Mouse (Mus musculus) liver, embryonic 13.5 days (tissue): ENCODE data around the gene Syndig1. TPM values are rescaled to one million over a fixed set of nuclear protein-coding genes. Genes with fewer than 3 reads are reported as not detected.

Experiments used
- ATAC-seq: fragments of 200-750 bp; cut with Nextera tagmentation; 2 replicates; pipeline ENCODE4 v1.8.0; 2017; ENCODE audit warnings: low read depth, mild to moderate bottlenecking, moderate number of reproducible peaks, moderate library complexity
- DNase-seq: peaks from one replicate; pipeline ENCODE4 v3.0.0; 2022
- H3K27ac ChIP-seq: fragments of 300-500 bp; sonication (generic); 2 replicates; pipeline ENCODE4 v1.5.1; 2015; ENCODE audit warnings: moderate library complexity, mild to moderate bottlenecking, inconsistent platforms
- H3K27me3 ChIP-seq: fragments of 300-500 bp; sonication (generic); 2 replicates; pipeline ENCODE4 v1.6.1; 2015; ENCODE audit warnings: mild to moderate bottlenecking, inconsistent platforms
- H3K36me3 ChIP-seq: fragments of 300-500 bp; sonication (generic); 2 replicates; pipeline ENCODE4 v1.6.1; 2015; ENCODE audit warnings: mild to moderate bottlenecking, inconsistent platforms
- H3K4me1 ChIP-seq: fragments of 300-500 bp; sonication (generic); replicated peaks from 2 replicates; pipeline ENCODE4 v1.6.1; 2015; ENCODE audit warnings: inconsistent platforms
- H3K4me2 ChIP-seq: fragments of 300-500 bp; sonication (generic); 2 replicates; pipeline ENCODE4 v1.6.1; 2015; ENCODE audit warnings: inconsistent platforms, mild to moderate bottlenecking, moderate library complexity
- H3K4me3 ChIP-seq: fragments of 300-500 bp; sonication (generic); replicated peaks from 2 replicates; pipeline ENCODE4 v1.5.1; 2015; ENCODE audit warnings: mild to moderate bottlenecking, inconsistent platforms
- H3K9ac ChIP-seq: fragments of 300-500 bp; sonication (generic); 2 replicates; pipeline ENCODE4 v1.6.1; 2015; ENCODE audit warnings: mild to moderate bottlenecking, inconsistent platforms
- H3K9me3 ChIP-seq: fragments of 300-500 bp; sonication (generic); replicated peaks from 2 replicates; pipeline ENCODE4 v1.6.1; 2016; ENCODE audit warnings: inconsistent platforms
- WGBS: fragments of 180-500 bp; shearing (Covaris S2); methylation state at CpG from one replicate; pipeline ENCODE4 v1.1.7; 2015; ENCODE audit not compliant: insufficient replicate concordance; 5-methylcytosine and 5-hydroxymethylcytosine counted together
- polyA plus RNA-seq: library from polyadenylated mRNA; unstranded; fragments of >200 nt; fragmentation: Nextera tagmentation; extraction: Ambion mirVana; gene quantifications from 2 replicates; pipeline ENCODE4 v1.2.1, GENCODE M21; 2015

The Syndig1 gene
- 0.38 and 0.50 TPM in 2 replicates for polyA plus RNA-seq

DNA sequence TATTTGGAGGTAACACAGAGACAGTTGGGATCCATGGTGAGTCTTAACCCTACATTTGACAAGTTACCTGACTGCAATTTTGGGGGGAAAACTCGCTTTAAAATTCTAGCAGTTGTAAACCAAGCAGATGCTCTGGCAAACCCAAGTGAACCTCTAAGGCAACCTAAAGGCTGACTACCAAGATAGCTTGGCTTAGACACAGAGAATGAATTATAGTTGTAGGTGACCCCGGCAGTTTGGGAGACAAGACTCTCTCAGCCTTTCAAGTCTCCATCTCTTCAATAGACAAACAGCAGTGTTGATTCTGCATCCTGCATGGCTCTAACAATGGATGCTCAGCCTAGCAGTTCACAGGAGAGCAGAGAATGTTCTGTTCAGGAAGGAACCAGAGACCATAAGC, at the start of gene Syndig1:
Syndig1 (plus strand) TSS at position 301 of the 400 bp plus-strand sequence.
- no peak for ATAC-seq
- H3K36me3 ChIP-seq, result no peaks in the 10 kb centered on the region
- peaks cover 43% of the 10 kb centered on the region for H3K27me3 ChIP-seq
- DNase-seq, result no peak
- H3K4me1 ChIP-seq, result no peaks in the 10 kb centered on the region
- H3K4me3 ChIP-seq, result peak within 1 kb of the TSS; percentile 27; the same call in 1 of the 2 replicates
- peak within 1 kb of the TSS; percentile 47 for H3K4me2 ChIP-seq
- WGBS, result 44% methylated on average over 2 of the region's 2 CpGs
- H3K27ac ChIP-seq, result no peak within 1 kb of the TSS
- H3K9me3 ChIP-seq, result no peaks in the 10 kb centered on the region
- no peak within 1 kb of the TSS for H3K9ac ChIP-seq

DNA sequence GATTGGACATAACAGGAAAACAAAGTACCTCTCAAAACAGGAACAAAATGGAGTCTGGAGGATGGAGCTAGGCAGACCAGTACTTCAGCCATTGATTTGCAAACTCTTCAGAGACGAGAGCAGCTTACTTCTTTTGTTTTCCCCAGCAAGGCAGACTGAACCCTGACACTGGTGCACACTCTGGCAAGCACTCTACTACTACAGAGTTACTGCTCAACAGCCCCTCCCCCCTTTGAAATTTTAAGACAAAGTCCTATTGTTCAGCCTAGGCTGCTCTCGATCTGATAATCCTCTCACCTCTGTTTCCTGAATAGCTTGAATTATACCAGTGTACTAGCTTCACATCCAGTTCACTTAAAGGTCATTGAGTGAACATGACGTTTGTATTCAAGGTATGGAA, 30.4 kb upstream of the Syndig1 start:
- DNase-seq (no peak), ATAC-seq (no peak)
- no peak overlapping the region for H3K4me2 ChIP-seq
- no peaks in the 10 kb centered on the region for H3K4me1 ChIP-seq
- no peak overlapping the region for H3K27ac ChIP-seq
- no peaks in the 10 kb centered on the region for H3K9me3 ChIP-seq
- H3K27me3 ChIP-seq, result no peaks in the 10 kb centered on the region
- WGBS, result 19% methylated on average over 3 of the region's 3 CpGs
- no peak overlapping the region for H3K4me3 ChIP-seq
- no peaks in the 10 kb centered on the region for H3K36me3 ChIP-seq
- no peak overlapping the region for H3K9ac ChIP-seq

DNA sequence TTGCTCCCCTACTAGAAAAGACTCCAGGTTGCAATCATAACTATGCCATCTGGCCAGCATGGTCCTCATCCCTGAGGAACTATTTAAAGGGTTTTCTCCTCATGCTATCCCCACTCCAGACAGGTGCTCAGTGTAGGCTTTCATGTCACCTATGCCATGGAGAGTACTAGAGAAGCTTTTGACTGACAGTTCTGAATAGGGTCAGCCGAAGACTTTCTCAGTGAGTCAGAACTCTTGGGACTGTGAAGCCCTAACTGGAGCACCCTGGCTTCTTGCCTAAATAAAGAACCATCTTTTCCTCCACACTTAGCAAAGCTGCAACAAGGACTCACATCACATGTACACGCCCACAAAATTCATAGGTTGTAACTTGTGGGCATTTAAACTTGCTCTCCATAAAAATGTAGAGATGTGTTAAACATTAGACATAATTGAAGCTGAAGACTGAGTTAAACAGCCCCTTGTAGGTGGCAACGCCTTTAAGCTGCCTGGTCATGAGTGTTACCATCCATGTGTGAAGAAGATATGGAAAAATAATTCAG, 24.3 kb upstream of the Syndig1 start:
- DNase-seq, result no peak
- no peaks in the 10 kb centered on the region for H3K9me3 ChIP-seq
- no peaks in the 10 kb centered on the region for H3K36me3 ChIP-seq
- no peak overlapping the region for H3K9ac ChIP-seq
- H3K27ac ChIP-seq, result no peak overlapping the region
- WGBS, result 51% methylated on average over 3 of the region's 3 CpGs
- no peaks in the 10 kb centered on the region for H3K4me1 ChIP-seq
- no peak overlapping the region for H3K4me2 ChIP-seq
- no peaks in the 10 kb centered on the region for H3K27me3 ChIP-seq
- no peak overlapping the region for H3K4me3 ChIP-seq
- ATAC-seq, result no peak

DNA sequence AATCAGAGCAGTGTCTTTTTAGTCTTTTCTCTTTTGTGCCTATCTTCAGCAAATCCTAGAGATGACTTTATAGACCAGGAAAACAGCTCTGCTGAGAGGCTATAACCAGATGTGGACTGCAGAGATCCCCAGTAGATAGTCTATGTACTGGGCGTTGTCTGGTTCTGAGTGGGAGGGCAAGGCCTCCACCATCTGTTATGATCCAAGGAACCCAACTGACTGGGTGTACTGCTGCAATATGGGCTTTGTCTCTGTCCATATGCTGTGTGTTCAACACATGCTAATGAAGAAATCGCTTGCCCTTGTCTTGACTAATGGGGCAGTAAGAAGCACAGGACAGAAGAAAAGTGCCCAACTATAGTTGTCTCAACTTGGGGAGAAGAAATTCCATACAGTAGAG, 23.8 kb upstream of the Syndig1 start:
- Histone ChIP-seq H3K9me3 (0 out of 2 replicates have a peak, but pooled peaks cover 2% of the 10 kb centered on the region), H3K4me3 (no peak overlapping the region), H3K27ac (no peak overlapping the region), H3K9ac (no peak overlapping the region), H3K36me3 (no peaks in the 10 kb centered on the region), H3K4me2 (no peak overlapping the region), H3K27me3 (no peaks in the 10 kb centered on the region), H3K4me1 (no peaks in the 10 kb centered on the region)
- ATAC-seq (no peak), DNase-seq (no peak)
- WGBS, result 54% methylated on average over 2 of the region's 2 CpGs

DNA sequence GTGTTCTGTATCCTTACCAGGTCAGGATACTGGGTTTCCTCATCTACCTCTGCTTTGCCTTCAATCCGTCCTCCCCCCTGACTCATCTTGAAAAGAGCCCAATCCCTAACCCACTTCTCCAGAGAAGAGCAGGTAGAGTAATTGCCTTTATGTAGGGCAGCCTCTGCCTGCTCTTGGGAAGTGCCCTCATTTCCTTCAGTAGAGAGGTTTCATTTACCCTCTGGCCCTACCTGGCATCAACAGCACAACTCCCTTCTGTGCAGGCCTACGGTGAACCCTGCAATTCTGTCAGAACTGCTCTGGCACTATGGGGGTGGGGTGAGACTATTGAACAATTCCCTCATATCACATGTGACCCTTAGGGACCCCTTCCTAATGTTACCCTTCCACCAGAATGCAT, 16.1 kb upstream of the Syndig1 start:
- ATAC-seq (no peak), DNase-seq (no peak)
- H3K4me2 ChIP-seq, result no peak overlapping the region
- H3K27ac ChIP-seq, result no peak overlapping the region
- no peaks in the 10 kb centered on the region for H3K36me3 ChIP-seq
- H3K4me3 ChIP-seq, result no peak overlapping the region
- 59% methylated on average over 2 of the region's 2 CpGs for WGBS
- H3K4me1 ChIP-seq, result no peaks in the 10 kb centered on the region
- 0 out of 2 replicates have a peak, but pooled peaks cover 2% of the 10 kb centered on the region for H3K9me3 ChIP-seq
- H3K27me3 ChIP-seq, result no peaks in the 10 kb centered on the region
- H3K9ac ChIP-seq, result no peak overlapping the region

DNA sequence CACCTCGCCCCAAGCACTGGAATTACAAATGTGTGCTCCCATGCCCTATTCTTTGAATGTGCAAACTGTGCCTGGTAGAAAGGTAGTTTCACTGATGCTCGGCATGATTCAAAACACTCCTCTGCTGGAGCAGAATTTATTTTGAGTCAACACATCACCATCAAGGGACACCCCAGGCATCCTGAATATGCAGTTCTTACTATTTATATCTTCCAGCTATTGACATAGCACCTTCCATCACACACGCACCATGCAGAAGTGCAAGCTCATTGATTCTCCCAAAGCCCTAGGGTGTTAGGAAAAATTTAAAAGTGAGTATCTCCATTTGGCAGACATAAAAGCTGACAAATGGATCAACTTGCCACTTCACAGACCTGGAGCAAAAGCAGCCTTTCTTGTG, 10.6 kb upstream of the Syndig1 start:
- H3K36me3 ChIP-seq, result no peaks in the 10 kb centered on the region

DNA sequence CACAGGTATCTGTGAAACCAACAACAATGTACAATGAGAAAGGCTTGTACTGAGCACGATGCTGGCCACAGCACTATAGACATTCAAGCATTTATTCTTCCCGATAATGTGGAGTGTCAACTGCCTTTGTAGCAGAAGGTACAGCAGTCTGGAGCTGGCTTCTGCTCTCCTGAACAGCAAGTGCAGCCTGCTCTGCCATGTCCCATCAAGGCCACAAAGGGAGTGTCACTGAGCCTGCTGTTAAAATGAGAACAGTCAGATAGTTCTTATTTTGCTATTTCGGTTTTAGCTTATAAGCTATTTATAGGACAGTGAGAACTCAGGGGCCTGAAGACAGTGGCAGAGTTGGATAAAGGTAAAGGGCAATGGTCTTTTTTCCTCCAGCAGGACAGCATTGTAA, 9.3 kb upstream of the Syndig1 start:
- H3K4me2 ChIP-seq, result no peak overlapping the region
- H3K4me3 ChIP-seq, result no peak overlapping the region
- ATAC-seq (no peak), DNase-seq (no peak)
- no peaks in the 10 kb centered on the region for H3K4me1 ChIP-seq
- no peak overlapping the region for H3K9ac ChIP-seq
- H3K27ac ChIP-seq, result no peak overlapping the region
- no peaks in the 10 kb centered on the region for H3K9me3 ChIP-seq
- WGBS, result 60% methylated on average over 3 of the region's 3 CpGs
- H3K36me3 ChIP-seq, result no peaks in the 10 kb centered on the region
- no peaks in the 10 kb centered on the region for H3K27me3 ChIP-seq

More for the DNA sequence above, 10.6 kb upstream of the Syndig1 start:
- DNase-seq (no peak), ATAC-seq (no peak)
- Histone ChIP-seq H3K27me3 (no peaks in the 10 kb centered on the region), H3K4me3 (no peak overlapping the region), H3K9ac (no peak overlapping the region), H3K4me2 (no peak overlapping the region), H3K9me3 (no peaks in the 10 kb centered on the region), H3K27ac (no peak overlapping the region), H3K4me1 (no peaks in the 10 kb centered on the region)
- WGBS, result 57% methylated on average over 3 of the region's 3 CpGs

DNA sequence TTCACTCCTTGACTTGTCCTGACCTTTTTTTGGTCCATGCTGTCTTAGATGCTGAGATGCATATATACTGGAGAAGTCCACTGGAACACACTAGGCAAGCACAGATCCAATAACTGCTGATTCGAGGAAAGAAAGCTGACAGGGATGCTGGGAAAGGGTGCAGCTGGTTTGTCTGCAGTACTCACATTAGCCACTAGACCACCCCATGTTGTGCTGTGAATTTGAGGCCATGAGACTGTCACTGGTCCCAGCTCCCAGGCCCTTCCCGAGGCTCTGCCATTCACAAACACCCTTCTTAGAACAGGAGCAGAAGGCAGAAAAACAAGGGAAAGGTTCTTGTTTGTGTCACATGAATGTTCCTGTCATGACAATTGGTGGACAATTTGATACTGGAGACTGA, 8.8 kb upstream of the Syndig1 start:
- H3K36me3 ChIP-seq, result no peaks in the 10 kb centered on the region
- H3K9me3 ChIP-seq, result no peaks in the 10 kb centered on the region
- no peak overlapping the region for H3K9ac ChIP-seq
- H3K27me3 ChIP-seq, result no peaks in the 10 kb centered on the region
- no peak overlapping the region for H3K27ac ChIP-seq
- H3K4me3 ChIP-seq, result no peak overlapping the region
- no peaks in the 10 kb centered on the region for H3K4me1 ChIP-seq
- H3K4me2 ChIP-seq, result no peak overlapping the region
- WGBS, result 25% methylated on average over 2 of the region's 2 CpGs
- ATAC-seq (no peak), DNase-seq (no peak)

DNA sequence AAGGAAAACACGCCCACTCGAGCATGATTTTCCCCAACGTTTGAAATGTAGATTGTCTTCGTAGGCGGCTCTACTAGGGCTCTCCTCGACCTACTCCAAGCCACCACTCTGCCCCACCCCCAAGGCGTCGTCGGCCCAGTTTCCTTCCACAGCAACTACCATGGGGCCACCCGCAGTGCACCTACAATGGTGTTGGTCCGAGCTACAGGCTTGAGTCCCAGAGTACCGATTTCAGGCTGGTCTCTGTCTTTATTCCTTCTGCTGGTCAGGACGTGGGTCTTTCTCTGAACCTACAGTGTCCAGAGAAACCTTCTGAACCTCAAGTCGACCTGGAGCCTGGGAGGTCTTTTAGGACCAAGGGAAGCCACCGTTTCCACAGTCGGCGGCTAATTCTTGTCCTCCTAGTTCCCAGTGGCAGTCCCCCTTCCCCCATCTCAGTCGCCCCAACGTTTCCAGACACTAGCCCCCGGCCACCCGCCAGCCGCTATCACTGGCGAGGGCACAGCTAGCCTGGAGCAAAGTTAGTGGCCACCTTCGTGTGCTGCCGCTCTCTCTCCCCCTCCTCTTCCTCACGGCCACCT, 1.0 kb downstream of the Syndig1 start:
- ATAC-seq (no peak), DNase-seq (no peak)
- H3K4me1 ChIP-seq, result no peaks in the 10 kb centered on the region
- 3% methylated on average over 26 of the region's 26 CpGs for WGBS
- H3K36me3 ChIP-seq, result no peaks in the 10 kb centered on the region
- H3K9ac ChIP-seq, result no peak overlapping the region
- H3K27me3 ChIP-seq, result peaks cover 43% of the 10 kb centered on the region
- peak overlapping the region; percentile 27 for H3K4me3 ChIP-seq
- no peaks in the 10 kb centered on the region for H3K9me3 ChIP-seq
- H3K27ac ChIP-seq, result no peak overlapping the region
- peak overlapping the region; percentile 47 for H3K4me2 ChIP-seq

DNA sequence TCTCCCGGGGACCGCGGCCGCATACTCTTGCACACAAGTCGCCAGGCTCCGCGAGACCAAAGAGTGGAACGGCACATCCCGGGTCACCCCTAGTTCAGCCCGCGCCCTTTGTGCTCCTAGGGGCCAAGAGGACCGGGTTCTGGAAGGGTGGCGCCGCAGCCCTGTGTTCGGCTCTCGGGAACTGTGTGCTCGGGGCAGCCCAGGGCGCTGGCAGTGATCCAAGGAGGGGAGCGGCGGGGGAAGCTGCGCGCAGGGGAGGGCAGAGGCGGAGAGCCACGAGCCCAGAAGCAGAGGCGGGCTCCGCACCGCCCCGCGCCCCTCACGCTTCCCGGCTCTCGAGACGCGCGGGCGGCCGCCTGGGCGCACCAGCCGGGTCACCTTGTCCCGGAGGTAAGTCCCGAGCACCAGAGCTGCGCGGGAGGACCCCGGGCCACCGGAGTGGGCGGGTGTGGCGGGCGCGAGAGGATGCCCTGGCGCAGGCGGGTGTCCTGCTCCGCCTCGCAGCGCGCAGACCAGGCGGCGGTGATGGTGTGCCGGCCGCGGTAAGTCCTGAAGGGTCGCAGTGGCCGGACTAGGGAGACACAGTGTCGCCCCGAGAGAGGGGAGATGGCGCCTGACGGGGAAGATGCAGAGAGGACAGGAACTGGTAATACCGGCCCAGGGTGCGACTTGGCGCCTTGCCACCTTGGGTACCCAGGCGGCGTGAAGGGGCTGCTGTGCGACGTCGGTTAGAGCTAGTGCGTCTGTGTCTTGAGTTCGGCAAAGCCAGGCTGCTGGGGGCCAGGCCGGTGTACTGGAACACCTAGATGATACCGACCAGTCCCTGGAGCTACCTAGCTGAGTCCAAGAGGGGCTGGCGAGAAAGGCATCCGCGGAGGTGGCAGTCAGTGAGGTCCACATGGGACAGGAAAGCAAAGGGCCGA, 1.8 kb downstream of the Syndig1 start, which contains the start of gene C530025M09Rik:
C530025M09Rik (minus strand) TSS at position 678 of the 923 bp plus-strand sequence.
- Histone ChIP-seq H3K36me3 (no peaks in the 10 kb centered on the region), H3K9me3 (no peaks in the 10 kb centered on the region), H3K27me3 (peaks cover 43% of the 10 kb centered on the region), H3K4me2 (peak within 1 kb of the TSS; percentile 47), H3K4me1 (no peaks in the 10 kb centered on the region), H3K4me3 (peak within 1 kb of the TSS; percentile 27), H3K9ac (no peak within 1 kb of the TSS), H3K27ac (no peak within 1 kb of the TSS)
- DNase-seq, result no peak
- no peak for ATAC-seq
- WGBS, result 2% methylated on average over 78 of the region's 82 CpGs

DNA sequence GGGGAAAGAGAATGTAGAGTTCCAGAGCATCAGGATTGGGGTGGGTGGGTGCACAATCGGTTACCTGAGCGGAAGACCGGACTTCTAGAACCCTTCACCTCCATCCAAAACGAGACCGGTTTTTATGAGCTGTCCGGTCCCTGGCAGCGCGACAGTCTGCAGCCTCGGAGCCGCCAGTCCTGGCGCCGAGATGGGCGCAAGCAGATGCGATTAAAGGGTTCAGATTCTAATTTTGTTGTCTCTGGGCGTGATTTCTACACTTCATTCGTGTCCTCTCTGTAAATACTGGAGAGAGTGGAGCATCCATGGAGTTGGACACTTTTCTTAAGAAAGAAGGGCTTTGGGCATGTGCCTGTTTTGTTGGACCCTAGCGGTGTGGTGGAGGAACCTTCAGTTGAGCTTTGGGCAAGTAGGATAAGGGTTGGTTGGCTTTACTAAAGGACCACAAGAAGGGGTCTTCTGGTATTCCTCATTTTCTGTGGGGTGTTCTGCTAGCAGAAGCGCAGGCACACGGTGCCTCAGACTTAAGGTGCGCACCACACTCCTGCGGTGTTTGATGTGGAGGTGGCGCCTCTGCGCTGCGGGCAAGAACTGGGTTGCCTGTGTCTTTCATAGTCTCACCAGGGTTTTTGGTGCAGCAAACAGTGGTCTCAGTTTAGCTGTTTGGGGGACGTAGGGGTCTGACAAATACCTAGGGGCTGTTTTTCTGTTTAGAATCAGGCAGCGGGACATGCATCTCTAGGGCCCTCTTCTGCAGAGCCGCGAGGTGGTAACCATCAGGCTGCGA, 2.6 kb downstream of the Syndig1 start:
- ATAC-seq, result no peak
- Histone ChIP-seq H3K27ac (no peak overlapping the region), H3K9ac (no peak overlapping the region), H3K4me2 (peak overlapping the region; percentile 47; the same call in 1 of the 2 replicates), H3K27me3 (peaks cover 43% of the 10 kb centered on the region), H3K4me1 (no peaks in the 10 kb centered on the region), H3K9me3 (no peaks in the 10 kb centered on the region), H3K4me3 (0 out of 2 replicates have a peak overlapping the region, but pooled peaks have one; percentile 27), H3K36me3 (no peaks in the 10 kb centered on the region)
- DNase-seq, result no peak
- WGBS, result 3% methylated on average over 29 of the region's 29 CpGs
